Mouse (Mus musculus) stomach, embryonic 16.5 days (tissue): ENCODE measurements around the gene Tusc2. TPM values are rescaled to one million over a fixed set of nuclear protein-coding genes. Genes with fewer than 3 reads are reported as not detected.
"Not testable (repeated sequence)": the region's sequence is repeated elsewhere in the genome, so short reads cannot be mapped to it uniquely, and the experiment has no call there.

Source experiments
- ATAC-seq: fragments of 200-750 bp; cut with Nextera tagmentation; 2 replicates; pipeline ENCODE4 v1.8.0; 2017; ENCODE audit warnings: moderate number of reproducible peaks, moderate TSS enrichment; ENCODE audit not compliant: insufficient read depth, low FRiP score
- H3K27ac ChIP-seq: fragments of 300-500 bp; sonication (generic); 2 replicates; pipeline ENCODE4 v1.5.1; 2014; ENCODE audit warnings: low read length
- H3K27me3 ChIP-seq: fragments of 300-500 bp; sonication (generic); 2 replicates; pipeline ENCODE4 v1.6.1; 2014; ENCODE audit warnings: low read length, control low read depth, mixed read lengths; ENCODE audit not compliant: control insufficient read depth, insufficient read depth
- H3K36me3 ChIP-seq: fragments of 300-500 bp; sonication (generic); 2 replicates; pipeline ENCODE4 v1.6.1; 2014; ENCODE audit warnings: low read length; ENCODE audit not compliant: control insufficient read depth, insufficient read depth
- H3K4me1 ChIP-seq: fragments of 300-500 bp; sonication (generic); 2 replicates; pipeline ENCODE4 v1.6.1; 2014; ENCODE audit warnings: low read length, control low read depth, mixed read lengths; ENCODE audit not compliant: control insufficient read depth, insufficient read depth
- H3K4me2 ChIP-seq: fragments of 300-500 bp; sonication (generic); 2 replicates; pipeline ENCODE4 v1.6.1; 2014; ENCODE audit warnings: low read depth, low read length, mixed read lengths
- H3K4me3 ChIP-seq: fragments of 300-500 bp; sonication (generic); replicated peaks from 2 replicates; pipeline ENCODE4 v1.5.1; 2014; ENCODE audit warnings: mild to moderate bottlenecking, low read length
- H3K9ac ChIP-seq: fragments of 300-500 bp; sonication (generic); 2 replicates; pipeline ENCODE4 v1.6.1; 2014; ENCODE audit warnings: low read length
- H3K9me3 ChIP-seq: fragments of 300-500 bp; sonication (generic); replicated peaks from 2 replicates; pipeline ENCODE4 v1.6.1; 2016; ENCODE audit warnings: low read length, control low read depth; ENCODE audit not compliant: control insufficient read depth
- WGBS: fragments of 180-500 bp; shearing (Covaris S2); extraction: QIAGEN DNeasy Blood & Tissue Kit; methylation state at CpG from one replicate; pipeline ENCODE4 v1.1.7; 2014; 5-methylcytosine and 5-hydroxymethylcytosine counted together
- polyA plus RNA-seq: library from polyadenylated mRNA; unstranded; fragments of >200 nt; fragmentation: Nextera tagmentation; extraction: Ambion mirVana; gene quantifications from 2 replicates; pipeline ENCODE4 v1.2.1, GENCODE M21; 2015

Tusc2 gene
- polyA plus RNA-seq, 1 experiment from 2014 or later: 38.2 TPM

GRCm38 (mm10) chr9:107569270-107569669, 6.2 kb downstream of the Tusc2 start:
- Histone ChIP-seq H3K27ac (peak overlapping the region; percentile 89), H3K4me3 (peak overlapping the region; percentile 92), H3K36me3 (peaks cover 15% of the 10 kb centered on the region), H3K27me3 (no peaks in the 10 kb centered on the region), H3K9ac (peak overlapping the region; percentile 89), H3K4me2 (peak overlapping the region; percentile 90), H3K9me3 (no peaks in the 10 kb centered on the region), H3K4me1 (peaks cover 42% of the 10 kb centered on the region)
- 0% methylated on average over 23 of the region's 23 CpGs for WGBS
- peak; percentile 15; the same call in 1 of the 2 replicates for ATAC-seq

GRCm38 (mm10) chr9:107570016-107570415, 7.0 kb downstream of the Tusc2 start:
- Histone ChIP-seq H3K4me2 (peak overlapping the region; percentile 90), H3K27me3 (no peaks in the 10 kb centered on the region), H3K9me3 (no peaks in the 10 kb centered on the region), H3K9ac (peak overlapping the region; percentile 89), H3K4me3 (peak overlapping the region; percentile 92), H3K27ac (peak overlapping the region; percentile 89; the same call in 1 of the 2 replicates), H3K4me1 (peaks cover 40% of the 10 kb centered on the region), H3K36me3 (peaks cover 15% of the 10 kb centered on the region)
- ATAC-seq: no peak
- WGBS: 34% methylated on average over 13 of the region's 13 CpGs

DNA sequence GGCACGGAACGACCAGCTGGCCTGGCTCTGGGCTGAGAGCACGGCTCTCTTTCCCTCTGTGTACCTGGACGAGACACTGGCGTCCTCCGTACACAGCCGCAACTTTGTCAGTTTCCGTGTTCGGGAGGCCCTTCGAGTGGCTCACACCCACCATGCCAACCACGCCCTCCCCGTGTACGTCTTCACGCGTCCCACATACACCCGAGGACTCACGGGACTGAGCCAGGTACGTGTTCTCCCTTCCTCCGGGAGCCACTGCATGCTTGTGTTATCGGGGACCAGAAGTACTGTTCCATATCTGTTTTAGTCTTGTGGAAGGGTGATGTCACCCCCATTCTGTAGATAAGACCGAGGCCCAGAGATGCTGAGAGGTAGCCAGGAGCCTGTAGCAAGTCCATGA, 7.8 kb downstream of the Tusc2 start:
- peaks cover 41% of the 10 kb centered on the region for H3K4me1 ChIP-seq
- 75% methylated on average over 21 of the region's 21 CpGs for WGBS
- H3K27ac ChIP-seq: peak overlapping the region; percentile 89

DNA sequence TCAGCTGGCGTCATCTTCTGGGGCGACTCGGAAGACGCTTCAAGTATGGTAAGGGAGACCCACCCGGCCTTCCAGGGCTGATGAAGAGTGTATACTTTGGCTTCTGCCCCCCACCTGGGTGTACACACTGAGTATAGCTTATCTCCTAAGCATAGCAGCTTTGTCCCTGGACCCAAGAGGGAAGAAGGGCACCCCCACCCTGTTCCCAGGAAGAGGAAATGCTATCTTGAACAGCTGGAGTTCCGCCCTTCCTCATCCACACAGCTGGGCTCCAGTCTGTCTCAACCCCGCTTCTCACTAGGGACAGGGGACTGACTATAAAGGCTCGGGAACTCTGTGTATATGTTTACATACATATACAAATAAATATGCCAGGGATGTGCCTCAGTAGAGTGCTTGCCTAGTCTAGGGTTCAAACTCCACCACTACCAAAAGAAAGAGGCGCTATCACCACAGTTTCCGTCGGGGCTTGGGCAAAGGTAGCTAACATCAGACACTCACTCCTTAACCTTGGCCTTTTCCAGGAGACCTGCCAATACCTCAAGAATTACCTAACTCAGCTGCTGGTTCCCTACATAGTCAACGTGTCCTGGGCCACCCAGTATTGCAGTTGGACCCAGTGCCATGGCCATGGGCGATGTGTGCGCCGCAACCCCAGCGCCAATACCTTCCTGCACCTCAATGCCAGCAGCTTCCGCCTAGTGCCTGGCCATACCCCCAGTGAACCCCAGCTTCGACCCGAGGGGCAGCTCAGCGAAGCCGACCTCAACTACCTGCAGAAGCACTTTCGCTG, 8.7 kb downstream of the Tusc2 start:
- Histone ChIP-seq H3K9me3 (no peaks in the 10 kb centered on the region), H3K27ac (peak overlapping the region; percentile 89; the same call in 1 of the 2 replicates), H3K4me2 (peak overlapping the region; percentile 90), H3K27me3 (no peaks in the 10 kb centered on the region), H3K4me3 (peak overlapping the region; percentile 92; the same call in 1 of the 2 replicates), H3K9ac (0 out of 2 replicates have a peak overlapping the region, but pooled peaks have one; percentile 8), H3K36me3 (peaks cover 15% of the 10 kb centered on the region), H3K4me1 (peaks cover 47% of the 10 kb centered on the region)
- 84% methylated on average over 22 of the region's 22 CpGs for WGBS
- no peak for ATAC-seq

More for the DNA sequence above, 7.8 kb downstream of the Tusc2 start:
- no peaks in the 10 kb centered on the region for H3K9me3 ChIP-seq
- peak overlapping the region; percentile 92 for H3K4me3 ChIP-seq
- peaks cover 15% of the 10 kb centered on the region for H3K36me3 ChIP-seq
- H3K4me2 ChIP-seq: peak overlapping the region; percentile 90
- H3K27me3 ChIP-seq: no peaks in the 10 kb centered on the region
- H3K9ac ChIP-seq: peak overlapping the region; percentile 89
- no peak for ATAC-seq

GRCm38 (mm10) chr9:107572327-107572662, 9.2 kb downstream of the Tusc2 start:
- H3K4me1 ChIP-seq: peaks cover 46% of the 10 kb centered on the region
- no peaks in the 10 kb centered on the region for H3K27me3 ChIP-seq
- no peaks in the 10 kb centered on the region for H3K9me3 ChIP-seq
- no peak for ATAC-seq
- H3K36me3 ChIP-seq: peaks cover 15% of the 10 kb centered on the region
- no peak overlapping the region for H3K9ac ChIP-seq
- no peak overlapping the region for H3K4me3 ChIP-seq
- H3K4me2 ChIP-seq: no peak overlapping the region
- H3K27ac ChIP-seq: no peak overlapping the region
- 94% methylated on average over 2 of the region's 2 CpGs for WGBS

- not testable (repeated sequence) for ATAC-seq, H3K27me3 ChIP-seq, H3K4me3 ChIP-seq, H3K4me2 ChIP-seq, H3K9me3 ChIP-seq, H3K27ac ChIP-seq, H3K9ac ChIP-seq
- Histone ChIP-seq H3K36me3 (peaks cover 15% of the 10 kb centered on the region), H3K4me1 (peaks cover 39% of the 10 kb centered on the region)
- WGBS: 85% methylated on average over 6 of the region's 6 CpGs
Measured at GRCm38 (mm10) chr9:107573774-107574173, 10.7 kb downstream of the Tusc2 start.

DNA sequence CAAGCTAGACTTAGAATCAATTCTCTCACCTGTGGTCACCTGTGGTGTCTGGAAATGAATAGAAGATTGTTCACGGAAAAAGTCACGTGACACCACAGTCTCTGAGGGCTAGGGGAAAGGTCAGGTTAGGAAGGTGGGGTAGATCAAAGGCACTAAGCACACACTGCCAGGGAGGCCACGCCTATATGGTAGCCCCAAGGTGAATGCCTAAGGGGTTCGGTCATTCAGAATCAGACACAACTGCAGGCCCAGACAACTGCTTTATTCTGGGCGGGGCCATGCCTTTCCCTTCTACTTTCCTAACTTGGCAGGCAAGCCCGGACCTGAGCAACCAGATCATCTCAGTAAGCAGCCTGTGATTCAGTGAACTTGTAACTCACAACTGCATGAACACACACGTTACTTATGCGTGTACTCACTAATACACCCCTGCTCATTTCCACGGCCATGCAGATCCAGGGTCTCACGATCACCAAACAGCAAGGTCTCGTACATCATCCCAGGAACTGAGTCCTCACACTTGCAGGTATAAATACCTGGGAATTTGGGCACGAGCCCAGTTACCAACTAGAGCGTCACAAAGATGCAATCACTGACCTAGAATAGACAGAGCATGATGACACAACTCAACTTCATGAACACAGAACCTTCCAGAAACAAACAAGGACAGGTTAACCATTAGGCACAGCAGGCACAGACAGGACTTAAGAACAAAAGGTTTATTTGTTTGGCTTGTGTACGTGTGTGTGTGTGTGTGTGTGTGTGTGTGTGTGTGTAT, 12.7 kb downstream of the Tusc2 start:
- H3K9ac ChIP-seq: peak overlapping the region; percentile 67; the same call in 1 of the 2 replicates
- H3K27me3 ChIP-seq: no peaks in the 10 kb centered on the region
- 62% methylated on average over 14 of the region's 14 CpGs for WGBS

GRCm38 (mm10) chr9:107576357-107577107, 13.5 kb downstream of the Tusc2 start, which contains the start of gene Hyal1:
Hyal1 (plus strand) TSS chr9:107576927.
- H3K4me3 ChIP-seq: peak within 1 kb of the TSS; percentile 46
- H3K9me3 ChIP-seq: no peaks in the 10 kb centered on the region
- WGBS: 12% methylated on average over 16 of the region's 16 CpGs
- peak within 1 kb of the TSS; percentile 67 for H3K9ac ChIP-seq
- peak within 1 kb of the TSS; percentile 89 for H3K27ac ChIP-seq
- peaks cover 30% of the 10 kb centered on the region for H3K4me1 ChIP-seq
- peak; percentile 76 for ATAC-seq
- H3K27me3 ChIP-seq: no peaks in the 10 kb centered on the region
- peak within 1 kb of the TSS; percentile 56 for H3K4me2 ChIP-seq
- peaks cover 15% of the 10 kb centered on the region for H3K36me3 ChIP-seq

More for the DNA sequence above, 12.7 kb downstream of the Tusc2 start:
- H3K36me3 ChIP-seq: peaks cover 15% of the 10 kb centered on the region
- no peak overlapping the region for H3K4me3 ChIP-seq
- no peaks in the 10 kb centered on the region for H3K9me3 ChIP-seq
- H3K4me2 ChIP-seq: peak overlapping the region; percentile 56
- peak overlapping the region; percentile 89 for H3K27ac ChIP-seq
- peak; percentile 76 for ATAC-seq
- H3K4me1 ChIP-seq: peaks cover 38% of the 10 kb centered on the region
